Mouse (Mus musculus) kidney, embryonic 16.5 days (tissue): ENCODE measurements around the gene Hist1h2ag. TPM values are rescaled to one million over a fixed set of nuclear protein-coding genes. Genes with fewer than 3 reads are reported as not detected.
A peak's percentile ranks its signal among the peaks of the same experiment; 100 is the strongest.

Experiments
- ATAC-seq: fragments of 200-750 bp; cut with Nextera tagmentation; 2 replicates; pipeline ENCODE4 v1.8.0; 2017; ENCODE audit warnings: moderate TSS enrichment; ENCODE audit not compliant: low FRiP score, low TSS enrichment
- H3K27ac ChIP-seq: fragments of 300-500 bp; sonication (generic); 2 replicates; pipeline ENCODE4 v1.5.1; 2014; ENCODE audit warnings: low read length
- H3K27me3 ChIP-seq: fragments of 300-500 bp; sonication (generic); 2 replicates; pipeline ENCODE4 v1.6.1; 2014; ENCODE audit warnings: low read length, control low read depth, mixed read lengths; ENCODE audit not compliant: insufficient read depth
- H3K36me3 ChIP-seq: fragments of 300-500 bp; sonication (generic); 2 replicates; pipeline ENCODE4 v1.6.1; 2014; ENCODE audit warnings: low read length, control low read depth, mixed read lengths; ENCODE audit not compliant: insufficient read depth
- H3K4me1 ChIP-seq: fragments of 300-500 bp; sonication (generic); 2 replicates; pipeline ENCODE4 v1.6.1; 2014; ENCODE audit warnings: low read length, control low read depth, mixed read lengths; ENCODE audit not compliant: insufficient read depth
- H3K4me2 ChIP-seq: fragments of 300-500 bp; sonication (generic); replicated peaks from 2 replicates; pipeline ENCODE4 v1.6.1; 2014; ENCODE audit warnings: low read depth, low read length
- H3K4me3 ChIP-seq: fragments of 300-500 bp; sonication (generic); 2 replicates; pipeline ENCODE4 v1.5.1; 2014; ENCODE audit warnings: mild to moderate bottlenecking, low read length
- H3K9ac ChIP-seq: fragments of 300-500 bp; sonication (generic); replicated peaks from 2 replicates; pipeline ENCODE4 v1.6.1; 2014; ENCODE audit warnings: low read length
- H3K9me3 ChIP-seq: fragments of 300-500 bp; sonication (generic); 2 replicates; pipeline ENCODE4 v1.6.1; 2016; ENCODE audit warnings: low read length, control low read depth
- WGBS: fragments of 180-500 bp; shearing (Covaris S2); extraction: QIAGEN DNeasy Blood & Tissue Kit; methylation state at CpG from one replicate; pipeline ENCODE4 v1.1.7; 2014; 5-methylcytosine and 5-hydroxymethylcytosine counted together
- polyA plus RNA-seq: library from polyadenylated mRNA; unstranded; fragments of >200 nt; fragmentation: Nextera tagmentation; extraction: Ambion mirVana; gene quantifications from 2 replicates; pipeline ENCODE4 v1.2.1, GENCODE M21; 2015

Gene Hist1h2ag
- polyA plus RNA-seq, 1 experiment from 2014 or later, result 49.8 TPM

DNA sequence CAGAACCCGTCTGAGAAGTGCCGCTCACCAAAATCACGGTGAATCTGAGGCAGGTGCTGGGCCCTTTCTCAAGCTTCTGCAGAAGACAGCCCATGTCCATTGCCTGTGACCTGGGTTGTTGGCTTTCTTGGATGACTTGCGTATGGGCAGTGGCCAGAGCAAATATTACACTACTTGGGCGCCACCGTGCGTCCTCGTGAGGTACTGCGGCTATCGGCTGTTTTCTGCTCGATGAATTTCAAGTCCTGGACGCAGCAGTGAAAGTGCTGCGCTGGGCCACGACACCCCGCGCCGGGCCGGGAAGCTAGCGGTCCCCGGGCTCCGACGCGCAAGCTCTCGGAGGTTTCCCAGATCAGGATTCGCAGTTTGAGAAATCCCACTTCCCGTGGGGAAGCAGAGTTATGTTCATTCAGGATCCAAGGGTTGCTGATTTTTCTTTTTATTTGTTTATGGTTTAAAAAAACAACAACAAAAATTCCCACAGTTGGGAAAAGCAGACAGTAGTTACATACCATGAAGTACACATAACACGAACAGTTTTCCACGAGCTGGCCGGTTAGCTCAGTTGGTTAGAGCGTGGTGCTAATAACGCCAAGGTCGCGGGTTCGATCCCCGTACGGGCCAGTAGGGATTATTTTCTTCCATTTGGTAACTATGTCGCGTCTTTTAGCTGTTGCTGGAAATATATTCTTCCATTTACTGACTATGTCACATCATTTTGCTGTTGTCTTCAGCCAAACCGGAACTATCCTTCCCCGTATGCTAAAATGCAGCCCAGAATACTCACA, 13.9 kb downstream of the Hist1h2ag start:
- H3K27ac ChIP-seq, result peak overlapping the region; percentile 90

DNA sequence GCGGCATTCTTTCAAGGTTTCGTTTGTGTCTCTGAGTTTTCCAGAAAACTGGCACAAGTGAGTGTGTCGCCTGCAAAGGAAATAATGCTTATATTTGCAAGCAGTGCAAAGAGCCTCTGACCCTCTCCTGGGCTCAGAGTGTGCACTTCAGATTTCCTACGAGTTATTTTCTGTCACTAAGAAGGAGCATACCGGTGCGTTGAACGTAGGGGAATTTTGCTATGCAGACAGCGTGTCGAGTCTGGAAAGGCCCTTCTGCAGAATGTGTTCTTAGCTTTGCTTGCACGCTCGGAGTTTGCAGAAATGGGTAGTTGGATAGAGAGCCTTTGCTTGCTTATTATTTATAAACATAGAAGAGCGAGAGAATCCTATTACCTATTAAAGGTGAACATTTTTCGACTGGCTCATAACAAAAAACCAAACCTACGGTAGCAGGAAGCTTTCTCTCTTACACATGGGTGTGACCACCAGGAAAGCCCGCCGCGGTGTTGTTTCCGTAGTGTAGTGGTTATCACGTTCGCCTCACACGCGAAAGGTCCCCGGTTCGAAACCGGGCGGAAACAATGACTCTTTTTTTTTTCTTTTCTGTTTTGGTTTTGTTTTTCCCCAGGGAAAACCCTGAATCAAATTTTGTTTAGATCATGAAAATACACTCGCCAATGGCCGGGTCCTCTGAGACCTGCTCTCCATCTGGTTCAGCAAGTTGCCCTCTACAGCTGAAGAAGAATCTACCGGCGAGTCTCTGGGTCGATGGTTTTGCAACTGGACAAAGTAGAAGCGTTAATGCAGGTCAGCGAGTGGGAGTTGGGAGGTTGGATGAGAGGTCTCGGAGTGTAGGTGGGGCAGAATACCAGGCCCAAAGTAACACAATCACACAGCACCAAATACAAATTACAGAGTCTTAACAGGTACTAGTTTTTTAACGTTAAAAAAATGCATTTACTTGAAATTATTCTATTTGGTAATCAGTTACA, 16.4 kb downstream of the Hist1h2ag start:
- Histone ChIP-seq H3K27me3 (no peaks in the 10 kb centered on the region), H3K9ac (peak overlapping the region; percentile 43), H3K4me3 (peak overlapping the region; percentile 56), H3K4me1 (peaks cover 6% of the 10 kb centered on the region; the same call in 1 of the 2 replicates), H3K9me3 (no peaks in the 10 kb centered on the region), H3K36me3 (no peaks in the 10 kb centered on the region), H3K27ac (no peak overlapping the region), H3K4me2 (peak overlapping the region; percentile 52)
- peak; percentile 68; the same call in 1 of the 2 replicates for ATAC-seq
- 1% methylated on average over 35 of the region's 35 CpGs for WGBS

More for the DNA sequence above, 13.9 kb downstream of the Hist1h2ag start:
- Histone ChIP-seq H3K36me3 (no peaks in the 10 kb centered on the region), H3K4me3 (peak overlapping the region; percentile 66), H3K9ac (peak overlapping the region; percentile 79), H3K4me2 (peak overlapping the region; percentile 69), H3K27me3 (no peaks in the 10 kb centered on the region), H3K9me3 (no peaks in the 10 kb centered on the region), H3K4me1 (peaks cover 10% of the 10 kb centered on the region)
- WGBS, result under 1% methylated on average over 40 of the region's 40 CpGs
- ATAC-seq, result peak; percentile 82

DNA sequence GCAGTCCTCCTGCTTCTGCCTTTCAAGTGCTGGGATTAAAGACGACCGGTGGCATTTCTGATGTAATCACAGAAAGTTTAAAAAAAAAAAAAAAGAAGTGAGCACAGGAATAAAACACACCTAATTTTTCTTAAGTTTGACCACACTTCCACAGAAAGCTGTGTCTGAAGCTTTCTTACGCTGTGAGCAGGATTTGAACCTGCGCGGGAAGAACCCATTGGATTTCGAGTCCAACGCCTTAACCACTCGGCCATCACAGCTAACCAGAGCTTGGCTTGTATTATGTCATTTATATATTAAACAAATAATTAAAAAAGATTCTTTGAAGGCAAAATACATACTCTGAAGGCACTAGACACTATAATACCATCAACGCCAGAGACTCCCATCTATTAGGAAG, 20.5 kb downstream of the Hist1h2ag start:
- peaks cover 6% of the 10 kb centered on the region; the same call in 1 of the 2 replicates for H3K4me1 ChIP-seq
- peak overlapping the region; percentile 63 for H3K4me3 ChIP-seq
- peak overlapping the region; percentile 59 for H3K9ac ChIP-seq
- H3K9me3 ChIP-seq, result no peaks in the 10 kb centered on the region
- under 1% methylated on average over 9 of the region's 9 CpGs for WGBS
- peak overlapping the region; percentile 91 for H3K4me2 ChIP-seq
- H3K36me3 ChIP-seq, result no peaks in the 10 kb centered on the region
- peaks cover 23% of the 10 kb centered on the region for H3K27me3 ChIP-seq
- no peak overlapping the region for H3K27ac ChIP-seq
- peak; percentile 83 for ATAC-seq

DNA sequence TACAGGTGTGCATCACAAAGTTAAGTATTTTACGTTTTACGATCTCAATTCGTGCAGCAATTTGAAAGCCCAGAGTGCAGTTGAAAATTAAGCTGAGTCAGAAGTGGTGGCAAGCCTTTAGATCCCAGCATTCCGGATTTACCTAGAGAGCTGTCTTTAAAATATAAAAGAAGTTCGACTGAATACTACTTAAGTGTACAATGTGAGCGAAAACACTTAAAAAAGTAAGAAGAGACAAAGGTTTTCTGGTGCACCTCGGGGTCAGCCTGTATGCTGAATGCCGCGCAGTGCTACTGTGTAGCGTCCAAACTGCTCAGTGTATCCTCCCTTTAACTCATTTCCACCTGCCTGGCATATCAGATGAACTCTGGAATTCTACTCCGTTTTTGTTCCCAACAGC, 21.2 kb downstream of the Hist1h2ag start:
- no peak overlapping the region for H3K27ac ChIP-seq
- H3K9me3 ChIP-seq, result no peaks in the 10 kb centered on the region
- peak overlapping the region; percentile 91 for H3K4me2 ChIP-seq
- H3K9ac ChIP-seq, result peak overlapping the region; percentile 59
- WGBS, result 0% methylated on average over 11 of the region's 11 CpGs
- peak; percentile 63; the same call in 1 of the 2 replicates for ATAC-seq
- H3K4me3 ChIP-seq, result peak overlapping the region; percentile 63
- no peaks in the 10 kb centered on the region for H3K36me3 ChIP-seq
- peaks cover 6% of the 10 kb centered on the region; the same call in 1 of the 2 replicates for H3K4me1 ChIP-seq
- peaks cover 24% of the 10 kb centered on the region for H3K27me3 ChIP-seq

DNA sequence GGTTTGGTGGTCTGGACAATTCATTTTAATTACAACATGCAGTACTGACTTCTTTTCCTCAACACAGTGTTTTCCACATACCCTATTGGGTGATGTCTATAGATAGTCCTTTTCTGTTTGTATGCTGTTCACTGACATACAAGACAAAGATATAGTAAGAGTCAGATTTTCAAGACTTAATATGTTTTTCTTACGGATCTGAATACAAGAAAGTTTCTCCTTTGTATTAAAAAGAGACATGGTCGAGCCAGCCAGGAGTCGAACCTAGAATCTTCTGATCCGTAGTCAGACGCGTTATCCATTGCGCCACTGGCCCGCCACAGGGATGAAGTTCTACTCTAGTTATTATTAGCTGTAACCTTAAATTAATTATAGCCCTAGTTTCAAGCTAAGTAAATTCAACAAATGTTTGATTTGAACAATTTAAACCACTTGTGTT, 21.8 kb downstream of the Hist1h2ag start:
- WGBS, result 1% methylated on average over 8 of the region's 8 CpGs

DNA sequence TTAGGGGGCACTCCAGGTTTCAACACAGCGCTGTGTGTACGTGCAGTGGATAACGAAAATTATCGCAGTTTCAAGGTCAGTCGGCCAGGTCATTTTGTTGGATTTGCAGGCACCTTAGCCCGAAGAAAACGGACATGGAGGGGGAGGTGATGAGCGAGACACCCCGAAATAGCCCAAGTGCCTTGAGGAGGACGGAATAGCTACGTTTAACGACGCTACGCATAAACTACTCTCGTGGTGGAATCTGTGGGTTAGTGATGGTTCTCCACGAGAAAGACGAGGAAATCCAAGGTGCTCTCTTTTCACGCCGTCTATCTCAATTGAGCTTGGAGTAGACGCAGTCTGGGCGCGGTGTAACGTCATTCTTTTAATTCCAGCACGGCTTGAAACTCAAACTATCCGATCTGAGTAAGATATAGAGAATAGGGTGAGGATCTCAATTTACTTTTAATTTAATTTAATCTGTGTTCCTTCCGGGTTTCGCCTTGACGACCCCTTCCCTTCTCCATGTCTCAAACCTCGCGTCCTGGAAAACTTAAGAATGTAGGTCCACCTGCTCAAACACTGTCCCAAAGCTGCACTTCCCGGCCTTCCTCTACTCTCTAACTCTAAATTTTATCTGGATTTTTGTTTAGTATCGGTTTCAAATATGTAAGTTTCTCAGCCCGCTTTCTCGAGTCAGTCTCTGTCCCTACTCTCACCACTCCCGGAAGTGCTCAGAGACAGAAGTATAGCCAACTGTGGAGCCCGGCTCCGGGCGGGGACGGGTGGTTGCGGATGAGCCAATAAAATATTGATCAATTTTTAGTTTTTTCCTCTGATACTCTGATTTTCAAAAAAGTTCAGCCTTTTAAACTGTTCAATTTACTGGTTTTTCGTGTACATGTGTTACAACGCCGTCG, 22.6 kb downstream of the Hist1h2ag start:
- H3K4me3 ChIP-seq, result peak overlapping the region; percentile 63
- H3K4me2 ChIP-seq, result peak overlapping the region; percentile 91
- no peak overlapping the region for H3K27ac ChIP-seq
- peaks cover 6% of the 10 kb centered on the region; the same call in 1 of the 2 replicates for H3K4me1 ChIP-seq
- no peaks in the 10 kb centered on the region for H3K36me3 ChIP-seq
- H3K9ac ChIP-seq, result peak overlapping the region; percentile 57
- peaks cover 32% of the 10 kb centered on the region for H3K27me3 ChIP-seq
- no peaks in the 10 kb centered on the region; the same call in 1 of the 2 replicates for H3K9me3 ChIP-seq
- no peak for ATAC-seq
- under 1% methylated on average over 44 of the region's 44 CpGs for WGBS

More for the DNA sequence above, 21.8 kb downstream of the Hist1h2ag start:
- Histone ChIP-seq H3K9ac (peak overlapping the region; percentile 59), H3K27ac (no peak overlapping the region), H3K36me3 (no peaks in the 10 kb centered on the region), H3K4me2 (peak overlapping the region; percentile 91), H3K9me3 (no peaks in the 10 kb centered on the region), H3K27me3 (peaks cover 28% of the 10 kb centered on the region), H3K4me1 (peaks cover 6% of the 10 kb centered on the region; the same call in 1 of the 2 replicates), H3K4me3 (peak overlapping the region; percentile 63)
- ATAC-seq, result peak; percentile 55; the same call in 1 of the 2 replicates

DNA sequence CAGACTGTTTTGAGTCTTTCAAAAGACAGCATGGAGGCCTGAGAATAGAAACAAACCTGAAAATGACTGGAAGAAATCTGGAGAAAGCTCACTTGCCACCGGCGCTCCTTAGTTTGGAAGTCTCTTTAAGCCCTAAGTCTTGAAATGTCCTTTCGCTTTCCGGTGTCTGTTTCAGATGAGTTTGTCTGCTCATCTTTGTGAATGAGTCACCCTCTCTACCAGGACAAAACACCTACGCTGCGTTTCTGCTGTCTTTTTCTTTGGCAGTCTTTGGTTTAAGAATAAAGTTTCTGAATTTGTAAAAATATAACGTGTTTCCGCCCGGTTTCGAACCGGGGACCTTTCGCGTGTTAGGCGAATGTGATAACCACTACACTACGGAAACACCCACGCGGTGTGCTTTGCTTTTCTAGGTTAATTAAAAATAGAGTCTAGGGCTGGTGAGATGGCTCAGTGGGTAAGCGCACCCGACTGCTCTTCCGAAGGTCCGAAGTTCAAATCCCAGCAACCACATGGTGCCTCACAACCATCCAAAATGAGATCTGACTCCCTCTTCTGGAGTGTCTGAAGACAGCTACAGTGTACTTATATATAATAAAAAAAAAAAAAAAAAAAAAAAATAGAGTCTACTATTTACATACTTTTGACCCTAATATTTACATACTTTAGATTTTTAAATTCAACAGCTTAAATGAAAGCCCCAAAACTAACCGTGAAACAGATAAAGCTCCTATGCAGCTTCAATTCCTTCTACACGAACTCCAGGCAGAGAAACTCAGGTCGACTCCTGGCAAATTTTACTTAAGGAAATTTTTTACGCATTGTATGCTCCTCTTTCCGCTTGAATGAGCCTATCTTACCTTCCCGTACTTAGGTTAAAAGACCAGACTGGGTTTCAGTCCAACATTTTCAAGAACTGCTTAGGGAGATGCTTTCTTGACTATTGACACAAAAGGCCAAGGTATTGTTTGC, 27.0 kb downstream of the Hist1h2ag start:
- H3K9ac ChIP-seq, result no peak overlapping the region
- 17% methylated on average over 27 of the region's 27 CpGs for WGBS
- H3K4me2 ChIP-seq, result peak overlapping the region; percentile 34; the same call in 1 of the 2 replicates
- H3K27ac ChIP-seq, result no peak overlapping the region
- H3K9me3 ChIP-seq, result no peaks in the 10 kb centered on the region; the same call in 1 of the 2 replicates
- peaks cover 69% of the 10 kb centered on the region for H3K27me3 ChIP-seq
- H3K4me3 ChIP-seq, result 0 out of 2 replicates have a peak overlapping the region, but pooled peaks have one; percentile 10
- peaks cover 13% of the 10 kb centered on the region for H3K4me1 ChIP-seq
- peak; percentile 89 for ATAC-seq
- no peaks in the 10 kb centered on the region for H3K36me3 ChIP-seq

DNA sequence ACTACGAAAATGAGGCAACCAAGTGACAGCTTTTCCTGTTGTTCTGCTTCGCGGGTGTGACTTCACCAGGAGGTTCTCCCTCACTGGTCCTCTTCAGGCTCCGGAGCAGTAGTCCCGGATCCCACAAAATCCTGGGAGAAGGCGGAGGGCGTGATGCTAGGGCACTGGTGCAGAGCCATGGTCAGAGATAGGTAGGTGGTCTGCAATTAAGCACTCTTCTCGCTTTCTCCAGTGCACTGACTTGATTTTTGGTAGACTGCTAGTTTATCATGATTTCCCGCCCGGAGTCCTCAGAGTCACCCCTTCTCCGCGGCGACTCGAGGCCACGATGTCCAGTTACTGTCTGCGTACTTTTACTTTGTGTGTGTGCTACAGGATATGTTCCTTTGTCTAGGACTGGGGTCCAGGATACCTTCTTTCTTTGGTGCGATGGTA, 28.3 kb downstream of the Hist1h2ag start:
- ATAC-seq, result no peak
- H3K4me2 ChIP-seq, result peak overlapping the region; percentile 40
- no peak overlapping the region for H3K9ac ChIP-seq
- no peaks in the 10 kb centered on the region for H3K36me3 ChIP-seq
- H3K9me3 ChIP-seq, result no peaks in the 10 kb centered on the region; the same call in 1 of the 2 replicates
- peaks cover 7% of the 10 kb centered on the region for H3K4me1 ChIP-seq
- WGBS, result 8% methylated on average over 17 of the region's 17 CpGs
- H3K27ac ChIP-seq, result no peak overlapping the region
- H3K4me3 ChIP-seq, result peak overlapping the region; percentile 28
- H3K27me3 ChIP-seq, result peaks cover 75% of the 10 kb centered on the region
